Mouse (Mus musculus) liver, embryonic 15.5 days (tissue): ENCODE results near the gene Fbxl15. TPM values are rescaled to one million over a fixed set of nuclear protein-coding genes. Genes with fewer than 3 reads are reported as not detected.

Source experiments
- ATAC-seq: fragments of 200-750 bp; cut with Nextera tagmentation; 2 replicates; pipeline ENCODE4 v1.8.0; 2017; ENCODE audit warnings: moderate number of reproducible peaks, mild to moderate bottlenecking, moderate library complexity; ENCODE audit not compliant: insufficient read depth
- H3K27ac ChIP-seq: fragments of 300-500 bp; sonication (generic); replicated peaks from 2 replicates; pipeline ENCODE4 v1.5.1; 2015; ENCODE audit warnings: mild to moderate bottlenecking, inconsistent platforms
- H3K27me3 ChIP-seq: fragments of 300-500 bp; sonication (generic); 2 replicates; pipeline ENCODE4 v1.6.1; 2015; ENCODE audit warnings: mild to moderate bottlenecking, inconsistent platforms
- H3K36me3 ChIP-seq: fragments of 300-500 bp; sonication (generic); replicated peaks from 2 replicates; pipeline ENCODE4 v1.6.1; 2015; ENCODE audit warnings: moderate library complexity, mild to moderate bottlenecking, inconsistent platforms
- H3K4me1 ChIP-seq: fragments of 300-500 bp; sonication (generic); replicated peaks from 2 replicates; pipeline ENCODE4 v1.6.1; 2015; ENCODE audit warnings: inconsistent platforms
- H3K4me2 ChIP-seq: fragments of 300-500 bp; sonication (generic); 2 replicates; pipeline ENCODE4 v1.6.1; 2015; ENCODE audit warnings: moderate library complexity, mild to moderate bottlenecking, inconsistent platforms
- H3K4me3 ChIP-seq: fragments of 300-500 bp; sonication (generic); replicated peaks from 2 replicates; pipeline ENCODE4 v1.5.1; 2015; ENCODE audit warnings: mild to moderate bottlenecking, inconsistent platforms
- H3K9ac ChIP-seq: fragments of 300-500 bp; sonication (generic); 2 replicates; pipeline ENCODE4 v1.6.1; 2015; ENCODE audit warnings: moderate library complexity, mild to moderate bottlenecking, inconsistent platforms
- H3K9me3 ChIP-seq: fragments of 300-500 bp; sonication (generic); replicated peaks from 2 replicates; pipeline ENCODE4 v1.6.1; 2016; ENCODE audit warnings: inconsistent platforms
- WGBS: fragments of 180-500 bp; shearing (Covaris S2); methylation state at CpG from one replicate; pipeline ENCODE4 v1.1.7; 2015; ENCODE audit warnings: mixed read lengths; ENCODE audit not compliant: insufficient replicate concordance; 5-methylcytosine and 5-hydroxymethylcytosine counted together
- polyA plus RNA-seq: library from polyadenylated mRNA; unstranded; fragments of >200 nt; fragmentation: Nextera tagmentation; extraction: Ambion mirVana; gene quantifications from 2 replicates; pipeline ENCODE4 v1.2.1, GENCODE M21; 2015

Fbxl15 gene
- polyA plus RNA-seq, 1 experiment from 2014 or later, result 12.4 TPM

DNA sequence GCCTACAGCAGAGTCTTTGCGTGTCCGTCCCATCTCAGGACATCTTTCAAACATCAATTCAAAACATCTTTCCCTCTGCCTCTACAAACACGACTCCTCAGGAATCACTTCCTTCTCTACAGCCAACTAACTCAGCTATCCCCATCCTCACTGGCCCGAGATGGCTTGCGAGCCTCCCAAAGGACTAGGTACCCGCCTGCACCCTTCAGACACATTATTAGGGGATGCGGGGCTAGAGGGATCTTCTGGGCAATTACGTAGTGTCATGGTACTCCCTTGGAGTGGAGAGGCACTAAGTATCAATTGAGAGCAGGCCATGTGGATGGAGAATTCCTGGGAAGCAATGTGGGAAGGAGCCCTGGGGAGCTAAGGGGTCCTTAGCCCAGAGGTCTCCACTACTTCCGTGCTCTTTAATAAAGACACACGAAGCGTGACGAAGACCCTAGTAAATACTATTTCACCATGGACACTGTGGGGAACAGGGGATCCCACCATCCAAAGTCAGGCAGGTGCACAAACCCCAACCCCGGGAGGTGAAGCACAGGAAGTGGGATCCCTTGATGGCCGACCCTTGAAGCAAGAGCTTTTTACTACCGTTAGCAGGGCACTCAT is 9.8 kb downstream of the Fbxl15 start:
- H3K4me1 ChIP-seq, result peaks cover 50% of the 10 kb centered on the region
- H3K4me2 ChIP-seq, result peak overlapping the region; percentile 91
- WGBS, result 34% methylated on average over 15 of the region's 15 CpGs
- H3K27ac ChIP-seq, result peak overlapping the region; percentile 76
- H3K9ac ChIP-seq, result peak overlapping the region; percentile 70
- no peak for ATAC-seq
- H3K9me3 ChIP-seq, result no peaks in the 10 kb centered on the region
- H3K36me3 ChIP-seq, result no peaks in the 10 kb centered on the region
- H3K4me3 ChIP-seq, result peak overlapping the region; percentile 75
- no peaks in the 10 kb centered on the region for H3K27me3 ChIP-seq

- peak within 1 kb of the TSS; percentile 70 for H3K9ac ChIP-seq
- ATAC-seq, result peak; percentile 82
- peaks cover 55% of the 10 kb centered on the region for H3K4me1 ChIP-seq
- H3K4me3 ChIP-seq, result peak within 1 kb of the TSS; percentile 75
- under 1% methylated on average over 31 of the region's 31 CpGs for WGBS
- H3K36me3 ChIP-seq, result no peaks in the 10 kb centered on the region
- H3K27ac ChIP-seq, result peak within 1 kb of the TSS; percentile 86
- H3K9me3 ChIP-seq, result no peaks in the 10 kb centered on the region
- peak within 1 kb of the TSS; percentile 91 for H3K4me2 ChIP-seq
- H3K27me3 ChIP-seq, result no peaks in the 10 kb centered on the region; the same call in 1 of the 2 replicates
Observed at GRCm38 (mm10) chr19:46338331-46338936, 10.4 kb downstream of the Fbxl15 start, which contains the start of gene Cuedc2. Cuedc2 (minus strand) TSS chr19:46338702.

DNA sequence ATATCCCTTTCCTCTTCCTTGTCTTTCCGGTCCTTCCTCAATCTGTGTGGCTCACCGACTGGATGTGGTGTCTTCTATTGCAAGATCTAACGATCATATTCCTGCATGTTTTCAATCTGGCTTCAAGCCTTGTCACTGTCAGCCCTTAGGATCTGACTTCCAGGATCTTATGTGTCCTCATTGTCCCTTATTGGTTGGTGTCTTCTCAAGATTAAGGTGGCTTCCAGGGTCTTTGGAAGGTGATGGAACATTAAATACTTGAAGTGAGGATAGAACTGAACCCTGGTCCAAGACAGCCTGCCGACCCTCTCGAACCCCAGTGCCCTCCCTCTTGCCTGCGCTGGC is 10.9 kb downstream of the Fbxl15 start:
- H3K9ac ChIP-seq, result peak overlapping the region; percentile 36
- H3K4me2 ChIP-seq, result peak overlapping the region; percentile 91
- H3K9me3 ChIP-seq, result no peaks in the 10 kb centered on the region
- H3K36me3 ChIP-seq, result no peaks in the 10 kb centered on the region
- peak overlapping the region; percentile 86 for H3K27ac ChIP-seq
- H3K27me3 ChIP-seq, result peaks cover 4% of the 10 kb centered on the region; the same call in 1 of the 2 replicates
- H3K4me1 ChIP-seq, result peaks cover 60% of the 10 kb centered on the region
- 14% methylated on average over 6 of the region's 6 CpGs for WGBS
- H3K4me3 ChIP-seq, result peak overlapping the region; percentile 75
- peak; percentile 22 for ATAC-seq

DNA sequence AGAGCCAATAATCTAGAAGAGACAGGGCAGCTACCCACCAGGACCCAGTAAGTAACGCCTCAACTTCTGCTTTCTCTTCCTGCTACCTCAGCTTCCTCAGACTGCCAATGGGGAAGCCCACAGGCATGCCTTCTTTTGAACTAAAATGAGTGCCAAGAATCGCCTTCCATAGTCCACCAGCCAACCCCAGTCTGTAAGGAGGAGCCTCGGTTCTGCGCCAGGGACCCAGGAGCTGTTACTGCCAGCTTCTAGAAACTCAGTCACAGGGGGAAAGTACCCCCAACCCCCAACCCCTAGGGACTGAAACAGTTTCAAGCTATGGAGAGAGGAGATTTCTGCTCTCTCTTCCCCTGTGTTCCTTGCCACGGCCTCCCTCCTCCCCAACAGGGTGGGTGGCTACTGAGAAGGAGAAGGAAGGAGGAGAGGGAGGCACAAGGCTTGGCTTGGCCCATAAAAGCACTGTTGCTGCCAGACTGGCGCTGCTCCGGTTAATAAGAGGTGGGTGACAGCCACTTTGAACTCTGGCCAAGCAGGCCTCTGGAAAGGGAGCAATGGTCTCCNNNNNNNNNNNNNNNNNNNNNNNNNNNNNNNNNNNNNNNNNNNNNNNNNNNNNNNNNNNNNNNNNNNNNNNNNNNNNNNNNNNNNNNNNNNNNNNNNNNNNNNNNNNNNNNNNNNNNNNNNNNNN is 11.4 kb downstream of the Fbxl15 start:
- H3K4me1 ChIP-seq, result peaks cover 64% of the 10 kb centered on the region
- peaks cover 4% of the 10 kb centered on the region; the same call in 1 of the 2 replicates for H3K27me3 ChIP-seq
- H3K9me3 ChIP-seq, result no peaks in the 10 kb centered on the region
- peak; percentile 20; the same call in 1 of the 2 replicates for ATAC-seq
- H3K4me3 ChIP-seq, result peak overlapping the region; percentile 75
- H3K9ac ChIP-seq, result peak overlapping the region; percentile 36; the same call in 1 of the 2 replicates
- peak overlapping the region; percentile 91 for H3K4me2 ChIP-seq
- no peaks in the 10 kb centered on the region for H3K36me3 ChIP-seq
- WGBS, result 39% methylated on average over 7 of the region's 7 CpGs
- peak overlapping the region; percentile 86 for H3K27ac ChIP-seq

GRCm38 (mm10) chr19:46344710-46345419 is 16.9 kb downstream of the Fbxl15 start:
- H3K36me3 ChIP-seq, result no peaks in the 10 kb centered on the region
- H3K27me3 ChIP-seq, result peaks cover 21% of the 10 kb centered on the region
- no peak overlapping the region for H3K27ac ChIP-seq
- WGBS, result 29% methylated on average over 7 of the region's 7 CpGs
- ATAC-seq, result no peak
- peaks cover 66% of the 10 kb centered on the region for H3K4me1 ChIP-seq
- H3K9ac ChIP-seq, result no peak overlapping the region
- no peaks in the 10 kb centered on the region for H3K9me3 ChIP-seq
- no peak overlapping the region for H3K4me3 ChIP-seq
- H3K4me2 ChIP-seq, result no peak overlapping the region

DNA sequence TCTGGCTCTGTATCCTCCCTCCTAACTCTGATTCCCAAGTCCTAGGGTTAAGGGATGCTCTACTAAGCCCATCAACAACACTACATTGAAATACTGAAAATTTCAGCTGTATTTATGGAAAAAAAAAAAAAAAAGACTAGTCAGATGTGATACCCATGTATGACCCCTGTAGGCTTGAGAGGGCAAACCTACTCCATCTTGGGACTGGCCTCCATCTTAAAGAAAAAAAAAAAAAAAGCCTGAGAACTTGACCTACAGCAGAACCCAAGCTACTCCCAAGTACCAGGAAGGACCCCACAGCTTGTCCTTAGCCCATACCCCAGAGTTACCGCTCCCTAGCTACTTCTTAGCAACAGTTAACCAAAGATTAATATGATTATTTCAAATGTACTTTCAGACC is 19.2 kb downstream of the Fbxl15 start:
- Histone ChIP-seq H3K36me3 (no peaks in the 10 kb centered on the region), H3K9ac (no peak overlapping the region), H3K27me3 (peaks cover 33% of the 10 kb centered on the region), H3K9me3 (no peaks in the 10 kb centered on the region), H3K4me3 (no peak overlapping the region), H3K4me1 (peaks cover 56% of the 10 kb centered on the region), H3K27ac (no peak overlapping the region), H3K4me2 (no peak overlapping the region)
- ATAC-seq, result no peak
- WGBS, result 86% methylated on average over 1 of the region's 1 CpGs

- Histone ChIP-seq H3K27me3 (peaks cover 33% of the 10 kb centered on the region), H3K27ac (peak overlapping the region; percentile 68), H3K4me3 (peak overlapping the region; percentile 65), H3K9ac (peak overlapping the region; percentile 57), H3K36me3 (no peaks in the 10 kb centered on the region), H3K4me1 (peaks cover 59% of the 10 kb centered on the region), H3K4me2 (peak overlapping the region; percentile 95), H3K9me3 (no peaks in the 10 kb centered on the region)
- WGBS, result 26% methylated on average over 14 of the region's 14 CpGs
- ATAC-seq, result 0 out of 2 replicates have a peak, but pooled peaks have one; percentile 21
Observed at GRCm38 (mm10) chr19:46347936-46348668, 20.1 kb downstream of the Fbxl15 start.

DNA sequence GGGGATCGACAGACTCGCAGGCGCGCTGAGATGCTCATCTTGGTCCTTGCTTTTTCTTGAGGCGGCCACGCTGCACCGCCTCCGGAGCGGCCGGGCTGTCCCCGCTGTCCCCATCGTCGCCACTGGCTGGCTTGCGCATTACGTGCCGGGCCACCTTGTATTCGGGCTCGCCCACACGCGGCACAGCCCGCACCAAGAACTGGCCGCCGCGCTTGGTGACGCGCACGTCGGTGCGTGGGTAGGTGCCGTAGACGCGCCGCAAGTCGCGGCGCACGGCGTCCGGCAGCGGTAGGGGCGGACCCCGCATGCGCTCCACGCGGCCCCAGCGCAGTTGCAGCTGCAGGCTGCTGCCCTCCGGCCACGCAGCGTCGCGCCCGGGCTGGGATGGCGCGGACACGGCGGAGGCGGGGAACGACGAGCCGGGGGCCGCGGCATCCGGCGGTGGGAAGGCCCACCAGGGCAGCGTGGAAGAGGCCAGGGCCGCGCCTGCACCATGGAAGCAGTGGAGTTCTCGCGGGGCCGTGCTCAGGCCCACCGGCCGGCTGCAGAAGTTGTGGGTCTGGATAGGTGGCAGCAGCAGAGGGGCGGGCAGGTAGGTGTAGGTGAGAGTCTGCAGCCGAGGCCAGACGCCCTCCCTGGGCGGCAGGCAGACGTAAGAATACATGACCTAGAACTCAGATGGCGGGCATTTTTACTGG is 20.9 kb downstream of the Fbxl15 start:
- H3K27me3 ChIP-seq, result peaks cover 29% of the 10 kb centered on the region
- H3K4me2 ChIP-seq, result peak overlapping the region; percentile 95
- under 1% methylated on average over 78 of the region's 78 CpGs for WGBS
- no peaks in the 10 kb centered on the region for H3K36me3 ChIP-seq
- H3K4me3 ChIP-seq, result peak overlapping the region; percentile 65
- ATAC-seq, result peak; percentile 74
- peaks cover 58% of the 10 kb centered on the region for H3K4me1 ChIP-seq
- H3K9me3 ChIP-seq, result no peaks in the 10 kb centered on the region
- H3K27ac ChIP-seq, result peak overlapping the region; percentile 68
- H3K9ac ChIP-seq, result peak overlapping the region; percentile 57

DNA sequence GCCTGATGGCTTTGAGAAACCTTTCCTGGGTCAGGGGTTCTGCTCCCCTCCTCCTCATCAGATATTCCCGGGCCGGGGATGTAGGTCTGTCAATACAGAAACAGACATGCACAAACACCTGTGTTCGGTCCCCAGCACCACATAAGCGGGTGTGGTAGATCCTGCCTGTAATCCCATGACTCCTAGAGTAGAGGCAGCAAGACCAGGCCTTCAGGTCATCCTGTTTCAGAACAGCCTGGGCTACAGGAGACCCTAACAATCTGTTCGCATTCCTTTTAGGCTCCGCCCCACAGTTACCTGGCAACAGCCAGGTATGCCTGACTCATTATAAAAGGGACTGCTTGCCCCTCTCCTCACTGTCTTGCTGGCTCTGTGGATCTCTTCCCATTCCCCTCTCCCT is 21.6 kb downstream of the Fbxl15 start:
- Histone ChIP-seq H3K36me3 (no peaks in the 10 kb centered on the region), H3K27ac (no peak overlapping the region), H3K9ac (peak overlapping the region; percentile 57; the same call in 1 of the 2 replicates), H3K4me2 (peak overlapping the region; percentile 95), H3K9me3 (no peaks in the 10 kb centered on the region), H3K27me3 (peaks cover 29% of the 10 kb centered on the region), H3K4me1 (peaks cover 53% of the 10 kb centered on the region), H3K4me3 (peak overlapping the region; percentile 65)
- WGBS, result 47% methylated on average over 6 of the region's 6 CpGs
- no peak for ATAC-seq
